Mouse (Mus musculus): ENCODE results near the gene Bicral.
A peak's percentile ranks its signal among the peaks of the same experiment; 100 is the strongest.

Gene Bicral

GRCm38 (mm10) chr17:46857903-46858748 is at the start of gene Bicral:
Bicral (minus strand) TSS chr17:46858482.
- peak; percentile 62 for DNase-seq (ENCODE audit: low read depth, low spot score)

- DNase-seq (ENCODE audit: low read depth, low spot score), result no peak
Observed at GRCm38 (mm10) chr17:46903876-46904490, 45.7 kb upstream of the Bicral start.

GRCm38 (mm10) chr17:46900941-46901340 is 42.7 kb upstream of the Bicral start:
- DNase-seq (ENCODE audit: low read depth, low spot score), result no peak

- DNase-seq (ENCODE audit: low read depth, low spot score), result no peak
Observed at GRCm38 (mm10) chr17:46897221-46897950, 39.1 kb upstream of the Bicral start.

GRCm38 (mm10) chr17:46895426-46895825 is 37.1 kb upstream of the Bicral start:
- no peak for DNase-seq (ENCODE audit: low read depth, low spot score)

- DNase-seq (ENCODE audit: low read depth, low spot score), result no peak
Observed at GRCm38 (mm10) chr17:46890843-46891594, 32.7 kb upstream of the Bicral start.

GRCm38 (mm10) chr17:46890116-46890815 is 32.0 kb upstream of the Bicral start, which contains the start of gene Tbcc:
Tbcc (plus strand) TSS chr17:46890684.
- peak; percentile 96 for DNase-seq (ENCODE audit: low read depth, low spot score)

GRCm38 (mm10) chr17:46889450-46890084 is 31.3 kb upstream of the Bicral start:
- DNase-seq (ENCODE audit: low read depth, low spot score), result peak; percentile 45

GRCm38 (mm10) chr17:46888511-46889212 is 30.4 kb upstream of the Bicral start:
- no peak for DNase-seq (ENCODE audit: low read depth, low spot score)

GRCm38 (mm10) chr17:46885910-46886643 is 27.8 kb upstream of the Bicral start:
- no peak for DNase-seq (ENCODE audit: low read depth, low spot score)

GRCm38 (mm10) chr17:46885218-46885909 is 27.1 kb upstream of the Bicral start:
- DNase-seq (ENCODE audit: low read depth, low spot score), result no peak

GRCm38 (mm10) chr17:46884766-46885165 is 26.5 kb upstream of the Bicral start:
- DNase-seq (ENCODE audit: low read depth, low spot score), result no peak

- DNase-seq (ENCODE audit: low read depth, low spot score), result no peak
Observed at GRCm38 (mm10) chr17:46883107-46883506, 24.8 kb upstream of the Bicral start.

- no peak for DNase-seq (ENCODE audit: low read depth, low spot score)
Observed at GRCm38 (mm10) chr17:46881728-46882127, 23.4 kb upstream of the Bicral start.

- DNase-seq (ENCODE audit: low read depth, low spot score), result no peak
Observed at GRCm38 (mm10) chr17:46880322-46880721, 22.0 kb upstream of the Bicral start.

GRCm38 (mm10) chr17:46879841-46880311 is 21.6 kb upstream of the Bicral start:
- no peak for DNase-seq (ENCODE audit: low read depth, low spot score)

- no peak for DNase-seq (ENCODE audit: low read depth, low spot score)
Observed at GRCm38 (mm10) chr17:46877061-46877460, 18.8 kb upstream of the Bicral start.

GRCm38 (mm10) chr17:46876371-46876950 is 18.2 kb upstream of the Bicral start:
- DNase-seq (ENCODE audit: low read depth, low spot score), result no peak
